Mouse (Mus musculus) bone marrow, adult 2 months (tissue): ENCODE data around the gene Scn2a. TPM values are rescaled to one million over a fixed set of nuclear protein-coding genes. Genes with fewer than 3 reads are reported as not detected.

Experiments used
- H3K27ac ChIP-seq: fragments of 200-500 bp; 2 replicates; pipeline ENCODE4 v1.5.1; 2012; ENCODE audit warnings: low read depth, mild to moderate bottlenecking, control low read depth, inconsistent platforms, low read length; ENCODE audit not compliant: control insufficient read depth, poor library complexity, insufficient read depth
- H3K4me1 ChIP-seq: fragments of 200-500 bp; 2 replicates; pipeline ENCODE4 v1.6.1; 2011; ENCODE audit warnings: low read length; ENCODE audit not compliant: control insufficient read depth, insufficient read depth
- H3K4me3 ChIP-seq: fragments of 200-500 bp; replicated peaks from 2 replicates; pipeline ENCODE3; 2011; ENCODE audit warnings: mild to moderate bottlenecking, low read depth, low read length, control low read depth; ENCODE audit not compliant: control insufficient read depth
- CTCF ChIP-seq: fragments of 200-500 bp; IDR thresholded peaks from 2 replicates; pipeline ENCODE4 v1.5.1; 2011; ENCODE audit warnings: low read length, control low read depth; ENCODE audit not compliant: control insufficient read depth, insufficient read depth
- POLR2A ChIP-seq: fragments of 200-500 bp; IDR thresholded peaks from 2 replicates; pipeline ENCODE4 v1.6.1; 2011; ENCODE audit warnings: low read depth, mild to moderate bottlenecking, control low read depth, low read length, borderline replicate concordance; ENCODE audit not compliant: control insufficient read depth
- WGBS: fragments of 180-500 bp; shearing (Covaris S2); methylation state at CpG from one replicate; pipeline ENCODE4 v1.1.7; 2018; 5-methylcytosine and 5-hydroxymethylcytosine counted together
- polyA plus RNA-seq: library from polyadenylated mRNA; stranded (reverse); fragments of >200 nt; gene quantifications from 2 replicates; pipeline ENCODE4 v1.2.4, GENCODE M21; 2011; ENCODE audit warnings: low replicate concordance; ENCODE audit not compliant: missing spikeins, insufficient read depth, insufficient read length

Gene Scn2a
- polyA plus RNA-seq, 1 experiment = not detected

DNA sequence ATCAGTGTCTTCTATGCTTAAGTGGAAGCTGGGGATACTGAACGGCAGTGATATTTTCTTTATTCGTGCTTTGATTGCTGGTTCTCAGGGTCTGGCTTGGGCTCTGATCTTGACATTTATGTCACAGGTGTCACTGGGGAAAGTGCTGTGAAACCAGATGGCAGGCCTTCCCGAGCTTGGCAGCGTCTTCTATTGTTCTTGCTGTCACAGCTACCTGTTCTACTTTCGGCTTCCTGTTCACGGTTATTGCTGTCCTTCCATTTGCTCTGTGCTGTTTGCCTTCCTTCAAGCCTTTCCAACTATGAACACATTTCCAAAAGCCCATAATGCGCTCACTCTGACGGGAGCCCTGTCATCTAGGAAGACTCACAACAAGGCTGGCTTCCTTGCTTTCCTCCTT is 37.9 kb downstream of the Scn2a start:
- Histone ChIP-seq H3K4me3 (no peak overlapping the region), H3K4me1 (no peaks in the 10 kb centered on the region), H3K27ac (no peak overlapping the region)
- TF ChIP-seq CTCF = no peak
- TF ChIP-seq POLR2A = no peak
- 77% methylated on average over 8 of the region's 8 CpGs for WGBS

GRCm38 (mm10) chr2:65663892-65664291 is 43.3 kb downstream of the Scn2a start:
- H3K4me3 ChIP-seq = no peak overlapping the region
- H3K27ac ChIP-seq = no peak overlapping the region
- TF ChIP-seq CTCF = no peak
- no peak for TF ChIP-seq POLR2A
- no peaks in the 10 kb centered on the region for H3K4me1 ChIP-seq

DNA sequence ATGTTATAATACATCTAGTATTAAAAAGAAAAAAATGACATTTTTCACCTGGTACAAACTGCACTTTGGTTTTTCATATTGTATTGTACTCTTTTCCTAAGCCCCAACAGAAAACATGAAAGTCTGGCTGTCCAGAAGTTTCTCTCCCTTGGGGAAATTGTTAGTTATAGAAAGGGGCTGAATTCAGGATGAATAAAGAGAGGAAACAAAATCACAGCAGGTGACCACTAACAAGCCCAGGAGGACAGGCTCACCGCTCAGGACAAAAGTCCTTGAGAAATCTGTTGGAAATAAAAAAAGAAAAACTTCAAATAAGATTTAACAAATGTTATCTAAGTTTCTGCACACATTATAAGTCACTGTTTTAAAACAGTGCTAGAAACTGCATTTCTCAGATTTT is 43.9 kb downstream of the Scn2a start:
- H3K4me1 ChIP-seq = no peaks in the 10 kb centered on the region
- TF ChIP-seq POLR2A = no peak
- no peak for TF ChIP-seq CTCF
- WGBS = 74% methylated on average over 1 of the region's 1 CpGs
- H3K27ac ChIP-seq = no peak overlapping the region
- H3K4me3 ChIP-seq = no peak overlapping the region

DNA sequence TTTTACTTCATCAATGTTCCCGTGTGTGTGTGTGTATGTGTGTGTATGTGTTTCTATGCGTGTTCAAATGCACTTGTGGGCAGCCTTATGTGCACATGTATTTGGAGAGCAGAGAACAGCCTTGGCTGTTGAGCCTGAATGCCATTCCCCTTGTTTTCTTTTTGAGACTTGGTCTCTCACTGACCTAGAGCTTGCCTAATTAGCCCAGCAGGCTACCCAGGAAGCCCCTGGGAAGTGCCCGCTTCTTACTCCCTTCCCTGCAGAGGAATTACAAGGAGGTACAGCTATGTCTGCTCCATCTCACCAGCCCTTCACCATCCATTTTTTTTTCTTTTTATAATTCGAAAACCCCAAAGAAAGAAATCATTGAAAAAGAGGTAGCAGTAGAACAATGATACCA is 44.6 kb downstream of the Scn2a start:
- TF ChIP-seq POLR2A = no peak
- TF ChIP-seq CTCF = no peak
- H3K4me1 ChIP-seq = no peaks in the 10 kb centered on the region
- no peak overlapping the region for H3K4me3 ChIP-seq
- no peak overlapping the region for H3K27ac ChIP-seq
- WGBS = 64% methylated on average over 4 of the region's 4 CpGs

GRCm38 (mm10) chr2:65667590-65668436 is 47.2 kb downstream of the Scn2a start:
- WGBS = 50% methylated on average over 18 of the region's 18 CpGs
- TF ChIP-seq CTCF (no peak), POLR2A (no peak)
- Histone ChIP-seq H3K27ac (no peak overlapping the region), H3K4me3 (no peak overlapping the region), H3K4me1 (no peaks in the 10 kb centered on the region)

DNA sequence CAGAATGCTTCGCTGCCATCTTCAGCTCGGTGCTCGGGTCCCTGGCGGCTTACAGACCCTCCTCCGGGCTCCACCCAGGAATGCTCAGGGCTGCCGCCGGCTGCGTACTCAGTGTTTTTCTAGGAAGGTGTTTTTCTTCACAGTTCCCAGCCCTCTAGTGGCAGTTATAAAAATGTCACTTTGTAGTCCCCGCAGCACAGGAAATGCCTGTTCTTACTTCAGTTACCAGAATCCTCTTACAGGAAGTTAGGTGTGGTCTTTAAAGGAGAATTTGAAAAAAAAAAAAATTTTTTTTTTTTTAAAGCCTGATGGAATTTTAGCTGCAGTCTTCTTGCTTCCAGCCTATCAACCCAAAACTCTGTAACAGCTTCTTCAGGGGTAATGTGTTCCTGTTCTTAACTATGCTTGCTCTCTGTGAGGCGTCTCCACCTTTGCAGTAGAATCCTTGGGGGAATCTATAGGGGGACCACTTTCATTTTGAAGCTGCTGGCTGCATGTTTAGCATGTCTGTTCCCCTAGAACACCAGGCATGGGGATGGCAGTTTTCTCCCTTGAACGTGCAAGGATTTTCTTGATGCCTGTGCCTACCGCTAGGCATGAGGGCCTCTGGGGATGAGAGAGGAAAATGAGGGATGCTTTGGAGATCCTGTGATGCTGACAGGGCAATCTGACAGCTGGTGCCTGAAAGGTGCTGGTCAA is 48.0 kb downstream of the Scn2a start:
- H3K4me1 ChIP-seq = no peaks in the 10 kb centered on the region
- TF ChIP-seq CTCF = no peak
- TF ChIP-seq POLR2A = no peak
- no peak overlapping the region for H3K4me3 ChIP-seq
- no peak overlapping the region for H3K27ac ChIP-seq
- WGBS = 20% methylated on average over 12 of the region's 12 CpGs

GRCm38 (mm10) chr2:65669561-65669960 is 49.0 kb downstream of the Scn2a start:
- no peak for TF ChIP-seq POLR2A
- TF ChIP-seq CTCF = no peak
- 12% methylated on average over 8 of the region's 8 CpGs for WGBS
- H3K27ac ChIP-seq = no peak overlapping the region

DNA sequence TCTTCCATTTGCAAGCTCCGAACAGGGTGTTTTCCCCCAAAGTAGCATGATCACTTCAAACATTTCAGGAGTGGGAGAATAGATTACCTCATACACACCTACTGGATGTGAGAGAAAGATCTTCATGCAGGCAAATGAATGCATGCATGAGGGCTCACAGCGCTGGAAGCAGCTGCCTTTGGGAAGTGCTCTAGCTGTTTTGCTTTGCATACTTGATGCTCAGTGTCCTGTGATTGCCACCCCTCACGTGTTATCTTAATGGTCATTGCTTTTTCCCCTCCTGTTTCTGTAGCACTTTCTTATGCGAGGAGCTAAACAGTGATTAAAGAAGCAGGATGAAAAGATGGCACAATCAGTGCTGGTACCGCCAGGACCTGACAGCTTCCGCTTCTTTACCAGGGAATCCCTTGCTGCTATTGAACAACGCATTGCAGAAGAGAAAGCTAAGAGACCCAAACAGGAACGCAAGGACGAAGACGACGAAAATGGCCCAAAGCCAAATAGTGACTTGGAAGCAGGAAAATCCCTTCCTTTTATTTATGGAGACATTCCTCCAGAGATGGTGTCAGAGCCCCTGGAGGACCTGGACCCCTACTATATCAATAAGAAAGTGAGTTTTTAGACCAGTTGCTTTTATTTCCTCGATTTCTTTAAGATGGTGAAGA is 49.7 kb downstream of the Scn2a start:
- Histone ChIP-seq H3K4me1 (no peaks in the 10 kb centered on the region), H3K27ac (no peak overlapping the region), H3K4me3 (no peak overlapping the region)
- 84% methylated on average over 12 of the region's 12 CpGs for WGBS
- TF ChIP-seq POLR2A (no peak), CTCF (no peak)

More at GRCm38 (mm10) chr2:65669561-65669960, 49.0 kb downstream of the Scn2a start:
- Histone ChIP-seq H3K4me1 (no peaks in the 10 kb centered on the region), H3K4me3 (no peak overlapping the region)
